Mouse (Mus musculus) intestine, embryonic 15.5 days (tissue): ENCODE results near the gene Sec24d. TPM values are rescaled to one million over a fixed set of nuclear protein-coding genes. Genes with fewer than 3 reads are reported as not detected.

ENCODE experiments used
- ATAC-seq: fragments of 200-750 bp; cut with Nextera tagmentation; 2 replicates; pipeline ENCODE4 v1.8.0; 2017; ENCODE audit warnings: moderate TSS enrichment, moderate library complexity
- H3K27ac ChIP-seq: fragments of 300-500 bp; sonication (generic); 2 replicates; pipeline ENCODE4 v1.5.1; 2015; ENCODE audit warnings: mild to moderate bottlenecking, inconsistent platforms
- H3K27me3 ChIP-seq: fragments of 300-500 bp; sonication (generic); replicated peaks from 2 replicates; pipeline ENCODE4 v1.6.1; 2015; ENCODE audit warnings: inconsistent platforms
- H3K36me3 ChIP-seq: fragments of 300-500 bp; sonication (generic); 2 replicates; pipeline ENCODE4 v1.6.1; 2015; ENCODE audit warnings: inconsistent platforms
- H3K4me1 ChIP-seq: fragments of 300-500 bp; sonication (generic); replicated peaks from 2 replicates; pipeline ENCODE4 v1.6.1; 2015; ENCODE audit warnings: inconsistent platforms
- H3K4me2 ChIP-seq: fragments of 300-500 bp; sonication (generic); replicated peaks from 2 replicates; pipeline ENCODE4 v1.6.1; 2015; ENCODE audit warnings: mild to moderate bottlenecking, inconsistent platforms
- H3K4me3 ChIP-seq: fragments of 300-500 bp; sonication (generic); replicated peaks from 2 replicates; pipeline ENCODE4 v1.5.1; 2015; ENCODE audit warnings: inconsistent platforms
- H3K9ac ChIP-seq: fragments of 300-500 bp; sonication (generic); 2 replicates; pipeline ENCODE4 v1.6.1; 2015; ENCODE audit warnings: inconsistent platforms
- H3K9me3 ChIP-seq: fragments of 300-500 bp; sonication (generic); 2 replicates; pipeline ENCODE4 v1.6.1; 2016; ENCODE audit warnings: inconsistent platforms
- WGBS: fragments of 180-500 bp; shearing (Covaris S2); methylation state at CpG from one replicate; pipeline ENCODE4 v1.1.7; 2015; 5-methylcytosine and 5-hydroxymethylcytosine counted together
- polyA plus RNA-seq: library from polyadenylated mRNA; unstranded; fragments of >200 nt; fragmentation: Nextera tagmentation; extraction: Ambion mirVana; gene quantifications from 2 replicates; pipeline ENCODE4 v1.2.1, GENCODE M21; 2015

Sec24d gene
- polyA plus RNA-seq, 1 experiment from 2014 or later, result 95.9 TPM

DNA sequence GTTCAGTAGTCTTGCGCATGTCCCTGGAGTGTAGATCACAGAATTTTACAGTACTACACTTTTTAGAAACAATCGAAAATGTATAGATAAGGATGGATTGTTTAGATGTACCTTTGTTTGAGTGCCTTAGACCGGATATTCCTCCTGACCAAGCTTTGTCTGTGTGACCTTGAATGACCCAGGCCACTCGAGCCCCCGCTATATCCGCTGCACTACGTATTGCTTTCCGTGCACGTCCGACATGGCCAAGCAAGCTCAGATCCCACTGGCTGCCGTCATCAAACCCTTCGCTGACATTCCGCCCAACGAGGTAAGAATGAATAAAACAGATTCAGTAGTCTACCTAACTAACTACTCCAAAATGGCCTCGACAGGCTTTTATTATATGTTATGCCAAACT is 38.4 kb downstream of the Sec24d start:
- 84% methylated on average over 15 of the region's 15 CpGs for WGBS
- H3K27me3 ChIP-seq, result no peaks in the 10 kb centered on the region
- no peak overlapping the region for H3K4me2 ChIP-seq
- H3K4me3 ChIP-seq, result no peak overlapping the region
- no peak overlapping the region for H3K9ac ChIP-seq
- no peaks in the 10 kb centered on the region for H3K4me1 ChIP-seq
- H3K9me3 ChIP-seq, result no peaks in the 10 kb centered on the region
- H3K27ac ChIP-seq, result no peak overlapping the region
- peaks cover 15% of the 10 kb centered on the region for H3K36me3 ChIP-seq
- ATAC-seq, result no peak

DNA sequence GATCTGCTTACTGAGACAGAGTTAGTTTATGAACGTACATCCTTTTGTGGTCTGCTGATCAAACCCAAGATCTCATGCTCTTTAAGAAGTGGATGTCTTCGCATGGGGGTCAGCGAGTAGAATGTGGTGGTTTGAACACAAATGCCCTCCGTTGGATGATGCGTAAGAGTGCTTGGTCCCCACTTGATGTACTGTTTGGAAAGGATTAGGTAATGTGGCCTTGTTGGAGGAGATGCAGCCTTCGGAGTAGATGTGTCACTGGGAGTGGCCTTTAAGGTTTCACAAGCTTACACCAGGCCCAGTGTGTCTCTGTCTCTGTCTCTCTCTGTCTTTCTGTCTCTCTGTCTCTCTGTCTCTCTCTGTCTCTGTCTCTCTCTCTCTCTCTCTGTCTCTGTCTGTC is 40.2 kb downstream of the Sec24d start:
- Histone ChIP-seq H3K27ac (no peak overlapping the region), H3K4me2 (no peak overlapping the region), H3K9me3 (no peaks in the 10 kb centered on the region), H3K9ac (no peak overlapping the region), H3K4me3 (no peak overlapping the region), H3K36me3 (peaks cover 4% of the 10 kb centered on the region), H3K4me1 (no peaks in the 10 kb centered on the region), H3K27me3 (no peaks in the 10 kb centered on the region)
- 92% methylated on average over 6 of the region's 6 CpGs for WGBS
- ATAC-seq, result no peak

DNA sequence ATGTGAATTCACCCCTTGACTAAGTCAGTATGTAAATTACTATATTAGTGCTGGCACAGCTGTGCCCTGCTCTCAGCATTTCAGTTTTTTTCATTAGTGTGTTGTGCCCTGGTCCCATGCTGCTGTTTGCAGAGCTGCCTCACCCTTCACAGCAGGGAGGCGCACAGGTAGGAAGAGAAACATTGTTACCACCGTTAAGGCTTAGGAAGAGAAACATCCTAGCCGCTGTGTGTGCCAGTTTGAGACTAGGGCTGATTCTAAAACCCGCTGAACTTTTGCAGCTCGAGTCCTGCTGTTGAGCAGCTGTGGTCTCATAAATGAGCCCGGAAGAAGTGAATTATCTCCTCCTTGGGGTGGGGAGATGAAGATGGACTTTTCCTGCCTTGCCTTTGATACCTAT is 41.9 kb downstream of the Sec24d start:
- H3K4me3 ChIP-seq, result no peak overlapping the region
- no peaks in the 10 kb centered on the region for H3K27me3 ChIP-seq
- no peak for ATAC-seq
- H3K9me3 ChIP-seq, result no peaks in the 10 kb centered on the region
- no peaks in the 10 kb centered on the region for H3K4me1 ChIP-seq
- peaks cover 4% of the 10 kb centered on the region for H3K36me3 ChIP-seq
- WGBS, result 68% methylated on average over 6 of the region's 6 CpGs
- H3K27ac ChIP-seq, result no peak overlapping the region
- H3K9ac ChIP-seq, result no peak overlapping the region
- no peak overlapping the region for H3K4me2 ChIP-seq

DNA sequence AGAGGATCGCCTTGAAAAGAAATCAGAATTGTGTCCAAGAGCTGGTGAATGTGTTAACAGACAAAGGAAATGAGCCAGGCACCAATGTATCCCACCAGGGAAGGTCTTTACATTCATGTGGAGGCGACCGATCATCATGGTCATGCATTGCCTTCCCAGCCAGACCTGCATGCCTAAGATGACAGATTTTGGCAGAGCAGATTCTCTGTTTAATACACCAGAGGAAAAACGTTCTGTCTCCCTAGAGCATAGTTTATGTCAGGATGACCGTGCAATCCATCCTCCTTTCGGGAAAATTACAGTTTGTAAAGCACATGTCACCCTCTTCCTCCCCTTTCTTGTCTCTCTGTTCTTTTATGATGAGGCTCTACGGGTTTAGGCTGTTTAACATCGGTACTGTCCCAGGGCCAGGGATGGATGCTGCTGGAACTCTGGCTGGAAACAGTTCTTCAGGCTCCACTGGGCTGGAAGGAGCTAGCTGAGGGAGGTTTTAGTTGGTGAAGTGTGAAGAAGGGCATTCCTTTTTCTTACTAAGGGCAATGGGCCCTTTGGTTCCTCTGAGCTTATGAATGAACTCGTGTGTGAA is 45.3 kb downstream of the Sec24d start:
- peak; percentile 84 for ATAC-seq
- no peak overlapping the region for H3K4me2 ChIP-seq
- H3K27ac ChIP-seq, result peak overlapping the region; percentile 23

DNA sequence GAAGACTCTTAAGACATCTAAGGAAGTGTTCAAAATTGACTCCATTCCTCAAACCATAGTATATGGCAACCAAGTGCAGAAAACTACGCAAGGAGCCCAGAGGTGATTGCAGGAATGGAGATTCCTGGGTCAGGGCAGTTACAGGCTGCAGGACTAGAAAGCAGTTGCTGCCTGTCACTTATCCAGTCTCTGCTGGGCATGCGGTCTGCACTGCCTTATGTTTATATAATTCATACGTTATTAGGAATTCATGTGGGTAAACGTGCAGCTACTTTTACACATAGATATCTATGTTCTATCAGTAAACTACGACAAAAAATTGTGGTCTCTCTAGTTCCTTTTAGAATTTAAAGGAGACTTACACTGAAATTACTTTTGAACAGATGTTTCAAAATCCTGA is 46.2 kb downstream of the Sec24d start:
- 40% methylated on average over 5 of the region's 5 CpGs for WGBS
- no peak overlapping the region for H3K9ac ChIP-seq
- H3K4me1 ChIP-seq, result no peaks in the 10 kb centered on the region
- no peak overlapping the region; the same call in 1 of the 2 replicates for H3K27ac ChIP-seq
- H3K4me2 ChIP-seq, result no peak overlapping the region
- no peak overlapping the region for H3K4me3 ChIP-seq
- ATAC-seq, result no peak; the same call in 1 of the 2 replicates
- H3K9me3 ChIP-seq, result no peaks in the 10 kb centered on the region
- no peaks in the 10 kb centered on the region for H3K36me3 ChIP-seq
- H3K27me3 ChIP-seq, result no peaks in the 10 kb centered on the region

More for the DNA sequence above, 45.3 kb downstream of the Sec24d start:
- 48% methylated on average over 9 of the region's 9 CpGs for WGBS
- Histone ChIP-seq H3K4me1 (no peaks in the 10 kb centered on the region), H3K27me3 (no peaks in the 10 kb centered on the region), H3K9ac (no peak overlapping the region), H3K4me3 (no peak overlapping the region), H3K36me3 (no peaks in the 10 kb centered on the region), H3K9me3 (no peaks in the 10 kb centered on the region)

DNA sequence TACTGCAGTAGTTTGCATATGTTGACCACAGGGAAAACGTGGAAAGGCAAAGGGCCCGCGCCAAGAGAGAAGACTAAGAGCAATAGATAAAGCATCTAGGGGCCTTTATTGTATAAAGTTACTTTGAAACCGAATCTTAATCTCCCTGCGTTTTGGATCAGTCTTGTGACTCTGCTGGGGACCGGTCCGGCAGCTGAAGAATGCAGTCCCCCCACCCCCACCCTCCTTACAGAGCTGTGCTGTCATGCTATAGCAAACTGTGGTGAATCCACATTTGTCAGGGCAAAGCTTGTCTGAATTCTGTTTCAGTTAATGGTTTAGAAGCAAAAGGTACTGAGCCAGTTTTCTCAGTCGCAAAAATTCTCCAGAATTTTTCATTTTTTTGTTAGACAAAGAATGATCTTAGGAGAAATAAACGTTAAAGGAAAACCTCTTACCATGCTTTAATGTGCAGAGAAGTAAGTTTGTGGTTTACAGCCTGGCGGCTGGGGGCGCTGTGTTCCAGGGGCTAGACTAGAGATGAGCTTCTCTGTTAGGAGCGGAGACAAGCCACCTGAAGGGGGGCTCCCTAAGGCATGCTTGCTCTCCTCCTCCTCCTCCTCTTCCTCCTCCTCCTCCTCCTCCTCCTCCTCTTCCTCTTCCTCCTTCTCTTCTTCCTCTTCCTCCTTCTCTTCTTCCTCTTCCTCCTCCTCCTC is 46.8 kb downstream of the Sec24d start:
- WGBS, result 27% methylated on average over 12 of the region's 12 CpGs

DNA sequence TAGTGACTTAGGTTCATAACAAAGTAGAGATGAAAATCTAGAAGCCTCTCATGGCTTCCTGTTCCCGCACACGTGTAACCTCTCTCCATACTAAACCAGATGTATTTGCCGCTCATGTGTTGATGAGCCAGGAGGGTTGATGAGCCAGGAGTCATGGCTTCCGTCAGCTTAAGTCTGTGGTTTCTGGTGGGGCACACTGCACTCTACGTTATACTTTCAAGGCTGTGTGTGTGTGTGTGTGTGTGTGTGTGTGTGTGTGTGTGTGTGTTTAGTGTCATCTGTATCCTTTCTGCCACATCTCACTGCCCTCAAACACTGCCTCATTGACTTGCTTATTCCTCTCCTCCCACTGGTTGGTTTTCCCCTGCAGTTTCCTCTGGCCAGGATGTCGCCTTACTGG is 48.8 kb downstream of the Sec24d start:
- H3K4me2 ChIP-seq, result no peak overlapping the region
- ATAC-seq, result no peak
- H3K9ac ChIP-seq, result no peak overlapping the region
- H3K27ac ChIP-seq, result no peak overlapping the region
- no peaks in the 10 kb centered on the region for H3K27me3 ChIP-seq
- H3K36me3 ChIP-seq, result no peaks in the 10 kb centered on the region
- no peaks in the 10 kb centered on the region for H3K4me1 ChIP-seq
- no peaks in the 10 kb centered on the region for H3K9me3 ChIP-seq
- 45% methylated on average over 6 of the region's 6 CpGs for WGBS
- no peak overlapping the region for H3K4me3 ChIP-seq

More for the DNA sequence above, 46.8 kb downstream of the Sec24d start:
- no peak for ATAC-seq
- no peaks in the 10 kb centered on the region for H3K36me3 ChIP-seq
- H3K27ac ChIP-seq, result peak overlapping the region; percentile 54
- no peak overlapping the region for H3K4me3 ChIP-seq
- H3K27me3 ChIP-seq, result no peaks in the 10 kb centered on the region
- no peaks in the 10 kb centered on the region for H3K9me3 ChIP-seq
- H3K9ac ChIP-seq, result no peak overlapping the region
- no peak overlapping the region for H3K4me2 ChIP-seq
- no peaks in the 10 kb centered on the region for H3K4me1 ChIP-seq

DNA sequence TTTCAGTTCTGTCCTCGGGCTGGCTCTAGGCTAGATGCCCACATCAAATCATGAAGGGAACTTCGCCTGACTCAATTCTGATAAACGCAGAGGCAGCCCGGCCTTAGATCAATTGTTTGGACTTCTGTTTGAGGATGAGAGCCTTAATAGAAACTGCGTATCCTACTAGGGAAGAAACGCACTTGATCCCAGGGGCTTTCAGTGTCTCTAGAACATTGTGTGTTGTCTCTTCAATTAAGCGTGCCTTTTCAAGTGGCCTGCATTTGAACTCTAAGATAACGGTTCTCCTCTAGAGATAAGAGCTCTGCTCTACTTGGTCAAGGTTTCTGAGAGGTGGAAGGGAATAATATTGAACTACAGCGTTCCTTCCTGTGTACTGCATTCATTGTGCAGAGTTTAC is 49.8 kb downstream of the Sec24d start:
- Histone ChIP-seq H3K27me3 (no peaks in the 10 kb centered on the region), H3K4me1 (no peaks in the 10 kb centered on the region), H3K9ac (no peak overlapping the region), H3K27ac (no peak overlapping the region), H3K4me3 (no peak overlapping the region), H3K36me3 (no peaks in the 10 kb centered on the region), H3K9me3 (no peaks in the 10 kb centered on the region), H3K4me2 (no peak overlapping the region)
- ATAC-seq, result no peak
- 67% methylated on average over 9 of the region's 9 CpGs for whole genome bisulfite sequencing

DNA sequence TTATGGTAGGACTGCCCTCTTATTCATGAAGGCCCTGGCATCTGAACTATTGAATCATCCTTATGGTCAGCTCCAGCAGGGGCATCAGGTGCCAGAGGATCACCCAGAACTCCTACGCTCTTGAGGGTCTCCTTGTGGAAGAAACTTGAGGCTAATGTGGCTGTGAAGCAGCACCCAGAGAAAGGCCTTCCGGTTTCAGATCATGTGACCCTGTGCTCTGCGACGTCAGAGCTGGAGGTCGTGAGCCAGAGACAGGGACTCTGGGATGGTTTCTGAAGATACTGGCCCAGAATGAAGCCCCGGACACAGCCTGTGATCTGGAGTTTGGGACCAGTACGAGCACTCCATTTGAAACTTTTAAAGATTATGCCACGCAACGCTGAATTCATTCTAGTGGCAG is 53.1 kb downstream of the Sec24d start:
- peaks cover 12% of the 10 kb centered on the region; the same call in 1 of the 2 replicates for H3K4me1 ChIP-seq
- 0 out of 2 replicates have a peak overlapping the region, but pooled peaks have one; percentile 7 for H3K27ac ChIP-seq
- 80% methylated on average over 9 of the region's 9 CpGs for WGBS
- no peak overlapping the region for H3K4me3 ChIP-seq
- no peak for ATAC-seq
- H3K27me3 ChIP-seq, result no peaks in the 10 kb centered on the region
- H3K9me3 ChIP-seq, result no peaks in the 10 kb centered on the region
- H3K9ac ChIP-seq, result no peak overlapping the region
- H3K36me3 ChIP-seq, result no peaks in the 10 kb centered on the region
- H3K4me2 ChIP-seq, result no peak overlapping the region

DNA sequence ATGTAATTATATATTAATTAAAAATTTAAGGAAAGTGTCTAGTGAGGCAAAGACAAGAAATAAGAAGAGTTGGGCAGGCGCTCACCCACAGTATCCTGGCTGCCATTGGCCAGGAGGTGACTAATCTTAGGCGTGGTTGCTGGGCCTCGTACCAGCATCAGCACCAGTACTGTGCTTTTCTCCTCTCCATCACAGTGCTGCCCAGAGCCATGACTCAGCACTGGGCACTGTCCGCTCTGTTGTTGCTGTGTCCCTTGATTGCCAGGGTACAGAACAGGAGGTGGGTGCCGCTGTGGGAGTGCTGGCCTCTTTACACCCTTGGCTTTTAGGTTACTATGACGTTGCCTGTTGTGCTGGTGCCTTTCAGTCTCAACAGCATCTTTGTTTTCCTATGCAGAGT is 54.4 kb downstream of the Sec24d start:
- H3K27me3 ChIP-seq, result no peaks in the 10 kb centered on the region
- ATAC-seq, result peak; percentile 42; the same call in 1 of the 2 replicates
- 77% methylated on average over 6 of the region's 6 CpGs for WGBS
- no peak overlapping the region for H3K9ac ChIP-seq
- H3K27ac ChIP-seq, result peak overlapping the region; percentile 52; the same call in 1 of the 2 replicates
- peaks cover 15% of the 10 kb centered on the region for H3K4me1 ChIP-seq
- H3K4me3 ChIP-seq, result no peak overlapping the region
- H3K4me2 ChIP-seq, result no peak overlapping the region
- no peaks in the 10 kb centered on the region for H3K9me3 ChIP-seq
- no peaks in the 10 kb centered on the region for H3K36me3 ChIP-seq

DNA sequence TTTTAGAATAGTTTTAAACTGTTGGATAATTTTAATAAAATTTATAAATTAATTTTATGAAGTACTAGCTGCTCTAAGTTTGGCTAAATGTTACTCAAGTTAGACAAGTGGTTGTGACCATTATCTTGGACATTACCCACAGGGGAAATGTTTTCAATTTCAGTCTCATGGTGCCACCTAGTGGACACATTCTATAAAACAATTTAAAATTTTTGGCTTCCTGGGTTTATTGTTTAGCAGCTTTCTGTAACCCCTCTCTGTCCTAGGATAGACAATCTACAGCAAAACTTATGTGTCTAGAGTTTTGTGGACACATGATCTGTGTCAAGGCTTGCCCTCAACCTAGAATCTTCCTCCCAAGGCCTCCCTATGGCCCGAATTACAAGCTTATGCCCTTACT is 54.9 kb downstream of the Sec24d start:
- no peak overlapping the region for H3K27ac ChIP-seq
- H3K27me3 ChIP-seq, result no peaks in the 10 kb centered on the region
- peak; percentile 50; the same call in 1 of the 2 replicates for ATAC-seq
- H3K9me3 ChIP-seq, result no peaks in the 10 kb centered on the region
- no peak overlapping the region for H3K4me3 ChIP-seq
- peaks cover 15% of the 10 kb centered on the region for H3K4me1 ChIP-seq
- no peak overlapping the region for H3K9ac ChIP-seq
- WGBS, result 45% methylated on average over 1 of the region's 1 CpGs
- H3K36me3 ChIP-seq, result no peaks in the 10 kb centered on the region
- no peak overlapping the region for H3K4me2 ChIP-seq

DNA sequence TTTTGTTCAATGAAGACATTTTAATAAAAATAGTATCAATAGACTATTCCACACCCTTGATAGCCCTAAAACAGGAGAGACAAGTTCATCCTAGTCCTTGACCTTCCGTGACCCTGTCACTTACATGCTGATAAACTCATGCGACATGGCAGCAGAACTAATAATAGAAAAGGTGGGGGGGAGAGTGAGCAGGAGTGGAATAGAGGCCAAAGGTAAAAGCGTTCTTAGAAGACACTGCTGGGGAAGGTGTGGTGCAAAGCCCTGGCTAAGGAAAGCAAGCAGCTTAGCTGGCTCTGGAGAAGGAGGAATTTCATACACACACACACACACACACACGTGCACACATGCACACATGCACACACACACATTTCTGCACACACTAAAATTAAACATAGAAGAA is 57.1 kb downstream of the Sec24d start:
- no peaks in the 10 kb centered on the region for H3K27me3 ChIP-seq
- peak overlapping the region; percentile 25 for H3K4me2 ChIP-seq
- peak overlapping the region; percentile 82 for H3K27ac ChIP-seq
- no peak overlapping the region for H3K9ac ChIP-seq
- WGBS, result 23% methylated on average over 4 of the region's 4 CpGs
- ATAC-seq, result peak; percentile 45; the same call in 1 of the 2 replicates
- no peak overlapping the region for H3K4me3 ChIP-seq
- H3K4me1 ChIP-seq, result peaks cover 18% of the 10 kb centered on the region
- H3K36me3 ChIP-seq, result no peaks in the 10 kb centered on the region
- H3K9me3 ChIP-seq, result no peaks in the 10 kb centered on the region

DNA sequence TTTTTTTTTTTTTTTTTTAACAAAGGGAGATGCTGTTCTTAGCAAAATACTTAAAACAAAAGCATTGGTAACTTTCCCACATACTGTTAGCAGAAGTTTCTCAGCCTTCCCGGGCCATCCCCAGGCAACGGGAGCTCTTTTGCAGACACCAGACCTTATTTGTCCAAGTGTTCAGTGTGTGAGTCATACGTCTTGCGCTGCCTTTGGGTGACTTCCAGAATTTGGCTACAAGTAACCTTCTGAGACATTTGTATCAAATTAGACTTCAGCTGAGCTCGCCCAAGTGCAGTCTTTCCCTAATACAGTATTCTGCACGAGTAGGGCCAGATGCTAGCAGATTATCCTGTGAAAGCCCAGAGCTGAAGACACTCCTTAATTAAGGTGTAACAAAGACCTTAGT is 62.0 kb downstream of the Sec24d start:
- Histone ChIP-seq H3K4me3 (no peak overlapping the region), H3K9me3 (no peaks in the 10 kb centered on the region), H3K4me2 (no peak overlapping the region), H3K9ac (no peak overlapping the region), H3K27ac (peak overlapping the region; percentile 75), H3K4me1 (peaks cover 17% of the 10 kb centered on the region), H3K27me3 (no peaks in the 10 kb centered on the region), H3K36me3 (no peaks in the 10 kb centered on the region)
- WGBS, result 40% methylated on average over 6 of the region's 6 CpGs
- peak; percentile 56 for ATAC-seq
